Mouse (Mus musculus): Measurements from ENCODE around the gene Pex14. TPM values are rescaled to one million over a fixed set of nuclear protein-coding genes. Genes with fewer than 3 reads are reported as not detected.

Gene Pex14
- polyA plus RNA-seq, 1 experiment from 2014 or later, result 63.9 TPM

GRCm38 (mm10) chr4:148955131-148955813 lies 144.4 kb downstream of the Pex14 start:
- peaks cover 27% of the 10 kb centered on the region for H3K4me1 ChIP-seq (ENCODE audit: control insufficient read depth, insufficient read depth, low read depth, low read length)
- no peak for ATAC-seq
- peaks cover 10% of the 10 kb centered on the region for H3K27me3 ChIP-seq (replicated peaks; ENCODE audit: control insufficient read depth, insufficient read depth, low read length)
- H3K27ac ChIP-seq (ENCODE audit: low read depth, low read length), result no peak overlapping the region
- H3K9me3 ChIP-seq (ENCODE audit: control insufficient read depth, low read length), result no peaks in the 10 kb centered on the region
- no peaks in the 10 kb centered on the region for H3K36me3 ChIP-seq (ENCODE audit: control insufficient read depth, insufficient read depth, low read length)
- no peak overlapping the region for H3K9ac ChIP-seq (ENCODE audit: low read depth, low read length)
- WGBS, result 81% methylated on average over 14 of the region's 14 CpGs
- no peak overlapping the region for H3K4me2 ChIP-seq (ENCODE audit: low read length)
- no peak overlapping the region for H3K4me3 ChIP-seq (ENCODE audit: low read length)

DNA sequence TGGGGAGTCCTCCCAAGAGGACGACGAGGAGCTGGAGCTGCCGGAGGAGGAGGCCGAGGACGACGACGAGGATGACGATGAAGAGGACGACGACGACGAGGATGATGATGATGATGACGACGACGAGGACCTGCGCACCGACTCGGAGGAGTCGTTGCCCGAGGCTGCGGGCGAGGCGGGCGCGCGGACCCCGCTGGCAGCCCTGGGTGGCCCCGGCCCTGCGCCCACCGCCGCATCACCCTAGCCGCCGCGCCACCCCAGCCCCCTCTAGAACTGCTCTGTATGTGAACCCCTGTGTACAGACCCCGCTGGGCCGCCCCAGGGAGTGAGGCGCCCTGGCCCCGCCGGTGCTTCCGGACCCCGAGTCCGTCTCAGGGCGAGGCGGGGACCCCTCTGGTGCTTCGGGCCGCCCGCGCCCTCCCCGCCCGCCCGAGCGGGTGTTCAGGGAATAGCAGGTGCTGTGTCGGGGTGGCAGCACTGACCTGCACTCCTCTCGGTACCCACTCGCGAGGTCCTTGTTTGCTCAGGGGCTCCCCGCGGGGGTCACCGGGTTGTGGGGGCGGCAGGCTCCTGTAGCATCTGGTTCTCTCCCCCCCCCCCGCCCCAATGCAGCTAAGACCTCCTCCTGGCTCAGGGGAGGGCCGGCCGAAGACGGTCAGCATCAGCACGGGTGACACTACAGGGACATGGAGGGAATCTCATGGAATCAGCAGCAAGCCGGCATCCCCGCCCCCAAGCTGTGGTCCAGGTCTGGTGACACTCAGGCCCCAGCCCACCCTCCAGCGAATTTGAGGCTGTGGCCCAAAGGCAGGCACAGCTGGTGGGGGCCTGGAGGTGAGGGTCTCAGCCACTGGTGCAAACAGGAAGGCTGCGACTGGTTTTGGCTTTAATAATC lies 147.1 kb downstream of the Pex14 start:
- Histone ChIP-seq H3K27me3 (replicated peaks; ENCODE audit: control insufficient read depth, insufficient read depth, low read length) (peaks cover 16% of the 10 kb centered on the region), H3K9ac (ENCODE audit: low read depth, low read length) (peak overlapping the region; percentile 64), H3K36me3 (ENCODE audit: control insufficient read depth, insufficient read depth, low read length) (no peaks in the 10 kb centered on the region), H3K4me2 (ENCODE audit: low read length) (peak overlapping the region; percentile 79), H3K4me3 (ENCODE audit: low read length) (peak overlapping the region; percentile 44), H3K4me1 (ENCODE audit: control insufficient read depth, insufficient read depth, low read depth, low read length) (peaks cover 28% of the 10 kb centered on the region), H3K27ac (ENCODE audit: low read depth, low read length) (no peak overlapping the region), H3K9me3 (ENCODE audit: control insufficient read depth, low read length) (no peaks in the 10 kb centered on the region)
- peak; percentile 40 for ATAC-seq
- WGBS, result 6% methylated on average over 45 of the region's 69 CpGs

- H3K27ac ChIP-seq (ENCODE audit: low read depth, low read length), result no peak overlapping the region
- peak overlapping the region; percentile 44 for H3K4me3 ChIP-seq (ENCODE audit: low read length)
- WGBS, result 3% methylated on average over 43 of the region's 44 CpGs
- no peaks in the 10 kb centered on the region for H3K36me3 ChIP-seq (ENCODE audit: control insufficient read depth, insufficient read depth, low read length)
- H3K9me3 ChIP-seq (ENCODE audit: control insufficient read depth, low read length), result no peaks in the 10 kb centered on the region
- peak overlapping the region; percentile 64 for H3K9ac ChIP-seq (ENCODE audit: low read depth, low read length)
- peaks cover 28% of the 10 kb centered on the region for H3K4me1 ChIP-seq (ENCODE audit: control insufficient read depth, insufficient read depth, low read depth, low read length)
- peak overlapping the region; percentile 79 for H3K4me2 ChIP-seq (ENCODE audit: low read length)
- peaks cover 16% of the 10 kb centered on the region for H3K27me3 ChIP-seq (replicated peaks; ENCODE audit: control insufficient read depth, insufficient read depth, low read length)
- peak; percentile 31 for ATAC-seq
Measured at GRCm38 (mm10) chr4:148951821-148952291, 147.8 kb downstream of the Pex14 start.

GRCm38 (mm10) chr4:148950932-148951650 lies 148.6 kb downstream of the Pex14 start:
- Histone ChIP-seq H3K9ac (ENCODE audit: low read depth, low read length) (peak overlapping the region; percentile 45; the same call in 1 of the 2 replicates), H3K27ac (ENCODE audit: low read depth, low read length) (peak overlapping the region; percentile 51), H3K4me3 (ENCODE audit: low read length) (peak overlapping the region; percentile 44; the same call in 1 of the 2 replicates), H3K27me3 (replicated peaks; ENCODE audit: control insufficient read depth, insufficient read depth, low read length) (peaks cover 16% of the 10 kb centered on the region), H3K4me1 (ENCODE audit: control insufficient read depth, insufficient read depth, low read depth, low read length) (peaks cover 28% of the 10 kb centered on the region), H3K36me3 (ENCODE audit: control insufficient read depth, insufficient read depth, low read length) (no peaks in the 10 kb centered on the region), H3K9me3 (ENCODE audit: control insufficient read depth, low read length) (no peaks in the 10 kb centered on the region), H3K4me2 (ENCODE audit: low read length) (peak overlapping the region; percentile 79)
- WGBS, result 28% methylated on average over 25 of the region's 25 CpGs
- ATAC-seq, result peak; percentile 46

DNA sequence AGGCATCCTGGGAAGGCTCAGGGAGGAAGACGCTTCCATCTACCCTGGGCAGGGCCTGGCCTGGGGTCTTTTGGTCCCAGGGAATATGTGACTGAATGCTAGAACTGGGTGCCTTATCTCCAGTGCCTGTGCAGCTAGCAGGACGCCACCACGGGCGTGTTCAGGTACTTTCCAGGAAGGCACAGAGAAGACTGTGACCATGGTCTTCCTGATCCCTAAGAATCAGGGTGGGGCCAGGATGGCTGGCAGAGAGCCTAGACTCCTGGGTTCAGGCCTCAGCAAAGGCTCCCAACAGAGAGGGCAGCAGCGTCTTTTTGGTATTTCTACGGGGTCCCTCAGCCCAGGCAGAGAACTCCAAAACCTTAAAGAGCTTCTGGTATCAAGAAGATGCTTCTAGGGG lies 149.2 kb downstream of the Pex14 start:
- Histone ChIP-seq H3K4me2 (ENCODE audit: low read length) (no peak overlapping the region; the same call in 1 of the 2 replicates), H3K9ac (ENCODE audit: low read depth, low read length) (peak overlapping the region; percentile 2; the same call in 1 of the 2 replicates), H3K27me3 (replicated peaks; ENCODE audit: control insufficient read depth, insufficient read depth, low read length) (peaks cover 16% of the 10 kb centered on the region), H3K27ac (ENCODE audit: low read depth, low read length) (no peak overlapping the region; the same call in 1 of the 2 replicates), H3K4me3 (ENCODE audit: low read length) (no peak overlapping the region), H3K36me3 (ENCODE audit: control insufficient read depth, insufficient read depth, low read length) (no peaks in the 10 kb centered on the region), H3K9me3 (ENCODE audit: control insufficient read depth, low read length) (no peaks in the 10 kb centered on the region), H3K4me1 (ENCODE audit: control insufficient read depth, insufficient read depth, low read depth, low read length) (peaks cover 28% of the 10 kb centered on the region)
- WGBS, result 76% methylated on average over 6 of the region's 6 CpGs
- no peak for ATAC-seq

DNA sequence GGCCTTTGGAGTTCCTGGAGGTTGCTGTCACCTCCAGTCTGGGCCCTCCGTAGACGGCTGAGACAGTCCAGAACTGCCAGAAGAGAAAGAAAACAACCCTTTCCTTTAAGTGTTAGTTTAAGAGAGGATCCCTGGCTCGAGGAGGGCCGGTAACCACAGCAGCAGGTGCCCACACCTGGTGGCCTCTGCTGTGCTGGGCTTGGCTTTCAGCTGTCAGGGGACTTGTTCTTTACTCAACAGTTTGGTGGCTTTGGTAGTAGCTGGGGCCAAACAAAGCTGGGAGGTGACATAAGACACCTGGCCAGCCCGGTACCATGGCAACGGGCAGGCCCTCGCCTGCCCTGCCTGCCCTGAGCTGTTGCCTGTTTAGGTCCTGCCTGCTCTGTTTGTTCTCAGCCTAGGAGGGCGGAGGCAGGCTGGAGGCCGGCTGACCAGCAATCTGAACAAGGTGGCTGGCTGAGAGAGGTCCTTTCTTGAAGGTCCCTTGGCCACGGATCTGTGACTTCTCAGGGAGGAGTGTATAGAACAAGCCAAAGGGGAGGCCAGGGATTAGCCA lies 151.8 kb downstream of the Pex14 start:
- WGBS, result 59% methylated on average over 10 of the region's 10 CpGs
- H3K27ac ChIP-seq (ENCODE audit: low read depth, low read length), result no peak overlapping the region
- no peak overlapping the region for H3K4me3 ChIP-seq (ENCODE audit: low read length)
- peaks cover 17% of the 10 kb centered on the region for H3K27me3 ChIP-seq (replicated peaks; ENCODE audit: control insufficient read depth, insufficient read depth, low read length)
- H3K4me1 ChIP-seq (ENCODE audit: control insufficient read depth, insufficient read depth, low read depth, low read length), result peaks cover 26% of the 10 kb centered on the region
- no peak overlapping the region for H3K4me2 ChIP-seq (ENCODE audit: low read length)
- H3K9me3 ChIP-seq (ENCODE audit: control insufficient read depth, low read length), result no peaks in the 10 kb centered on the region
- no peak overlapping the region for H3K9ac ChIP-seq (ENCODE audit: low read depth, low read length)
- H3K36me3 ChIP-seq (ENCODE audit: control insufficient read depth, insufficient read depth, low read length), result no peaks in the 10 kb centered on the region
- ATAC-seq, result no peak

DNA sequence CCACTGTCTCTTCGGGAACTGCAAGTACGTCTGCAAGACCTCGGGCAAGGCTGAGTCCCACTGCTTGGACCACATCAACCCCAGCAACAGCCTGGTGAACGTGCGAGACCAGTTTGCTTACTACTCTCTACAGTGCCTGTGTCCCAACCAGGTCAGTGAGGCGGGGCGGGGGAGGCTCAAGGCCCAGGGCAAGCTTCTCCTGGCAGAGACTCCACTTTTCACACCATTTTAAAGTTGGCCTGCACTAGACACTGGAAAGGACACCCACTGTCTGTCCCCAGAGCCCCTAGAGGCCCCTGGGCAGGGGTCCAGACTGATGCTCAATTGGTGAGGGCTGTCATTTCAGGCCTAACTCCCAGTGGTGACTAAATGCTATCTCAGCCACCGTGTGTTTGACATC lies 153.6 kb downstream of the Pex14 start:
- no peak overlapping the region for H3K4me3 ChIP-seq (ENCODE audit: low read length)
- no peak overlapping the region for H3K9ac ChIP-seq (ENCODE audit: low read depth, low read length)
- 86% methylated on average over 8 of the region's 8 CpGs for WGBS
- no peak overlapping the region for H3K27ac ChIP-seq (ENCODE audit: low read depth, low read length)
- H3K4me2 ChIP-seq (ENCODE audit: low read length), result no peak overlapping the region
- ATAC-seq, result no peak
- H3K4me1 ChIP-seq (ENCODE audit: control insufficient read depth, insufficient read depth, low read depth, low read length), result peaks cover 14% of the 10 kb centered on the region
- no peaks in the 10 kb centered on the region for H3K9me3 ChIP-seq (ENCODE audit: control insufficient read depth, low read length)
- no peaks in the 10 kb centered on the region for H3K36me3 ChIP-seq (ENCODE audit: control insufficient read depth, insufficient read depth, low read length)
- H3K27me3 ChIP-seq (replicated peaks; ENCODE audit: control insufficient read depth, insufficient read depth, low read length), result peaks cover 17% of the 10 kb centered on the region

GRCm38 (mm10) chr4:148945476-148945881 lies 154.2 kb downstream of the Pex14 start:
- H3K27ac ChIP-seq (ENCODE audit: low read depth, low read length), result no peak overlapping the region
- peaks cover 14% of the 10 kb centered on the region for H3K27me3 ChIP-seq (replicated peaks; ENCODE audit: control insufficient read depth, insufficient read depth, low read length)
- H3K4me1 ChIP-seq (ENCODE audit: control insufficient read depth, insufficient read depth, low read depth, low read length), result peaks cover 14% of the 10 kb centered on the region
- H3K9ac ChIP-seq (ENCODE audit: low read depth, low read length), result no peak overlapping the region
- H3K4me2 ChIP-seq (ENCODE audit: low read length), result no peak overlapping the region
- peak; percentile 35; the same call in 1 of the 2 replicates for ATAC-seq
- 57% methylated on average over 4 of the region's 4 CpGs for WGBS
- no peaks in the 10 kb centered on the region for H3K36me3 ChIP-seq (ENCODE audit: control insufficient read depth, insufficient read depth, low read length)
- no peaks in the 10 kb centered on the region for H3K9me3 ChIP-seq (ENCODE audit: control insufficient read depth, low read length)
- H3K4me3 ChIP-seq (ENCODE audit: low read length), result no peak overlapping the region
